8 mouse cellular contexts compared by ENCODE assay signal in the genomic region with DNA sequence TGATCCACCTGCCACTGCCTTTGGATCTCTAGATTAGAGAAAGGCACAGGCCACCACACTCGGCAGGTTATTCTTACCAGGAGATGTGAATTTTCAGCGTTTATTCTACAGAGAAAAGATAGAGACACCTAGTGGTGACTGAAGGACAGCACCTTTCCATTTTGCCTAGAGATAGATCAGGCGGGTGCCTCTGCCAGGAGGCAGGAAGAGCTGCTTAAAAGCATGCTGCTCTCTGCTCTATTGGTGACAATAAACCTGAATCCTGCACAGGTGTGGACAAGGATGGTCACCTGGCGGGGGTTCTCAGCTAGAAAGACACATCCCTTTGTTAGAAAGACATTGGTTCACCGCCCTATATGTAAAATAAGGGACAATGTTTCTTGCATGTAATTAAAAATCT. TPM values are rescaled to one million over a fixed set of nuclear protein-coding genes. Genes with fewer than 3 reads are reported as not detected.
DNase-seq lines count a peak whose midpoint lies in the region; ATAC-seq and TF ChIP-seq lines count a peak whose summit lies in the region.

No protein-coding gene starts in this region.

- no peak for TF ChIP-seq EP300 in heart, adult 2 months (IDR thresholded peaks at IDR 0.05; ENCODE audit: insufficient read depth, low read depth, low read length)

- no peak overlapping the region for H3K4me2 ChIP-seq in hindbrain, postnatal 0 days (ENCODE audit: low read depth, low read length)

- no peak overlapping the region for H3K27ac ChIP-seq in heart, adult 2 months
- no peak overlapping the region for H3K27ac ChIP-seq in spleen, adult 2 months (ENCODE audit: insufficient read depth, low read length)
- no peak overlapping the region for H3K27ac ChIP-seq in hindbrain, postnatal 0 days

- DNase-seq in heart, adult 2 months: no peak
- no peak for DNase-seq in heart, adult 8-10 months (ENCODE audit: low spot score)
- DNase-seq in spleen, adult 2 months (ENCODE audit: low read depth in 1 of 2, low spot score in 2 of 2): no peak
- DNase-seq in spleen, adult 12 weeks (ENCODE audit: low spot score): no peak
- DNase-seq in cerebellum, adult 9-10 months: peak; percentile 82
- DNase-seq in hindbrain, postnatal 0 days (ENCODE audit: low spot score): peak; percentile 73
- peak; percentile 73 for DNase-seq in retina, embryonic 14.5 days (ENCODE audit: low spot score)
- no peak for DNase-seq in layer of hippocampus, postnatal 36 days

- TF ChIP-seq CTCF in heart, adult 2 months (IDR thresholded peaks at IDR 0.05): peak; percentile 83
- peak; percentile 11; the same call in 1 of the 2 replicates for TF ChIP-seq CTCF in spleen, adult 2 months (IDR thresholded peaks at IDR 0.05; ENCODE audit: extremely low read depth, insufficient read depth, insufficient read length, insufficient replicate concordance)
- peak; percentile 73 for TF ChIP-seq CTCF in hindbrain, postnatal 0 days (IDR thresholded peaks at IDR 0.05; ENCODE audit: low read depth)

- no peaks in the 10 kb centered on the region; the same call in 1 of the 2 replicates for H3K79me2 ChIP-seq in heart, adult 2 months (replicated peaks; ENCODE audit: control insufficient read depth, insufficient read depth, low read length)

- ATAC-seq in hindbrain, postnatal 0 days: peak; percentile 65

- 46% methylated on average over 5 of the region's 5 CpGs for WGBS in heart, adult 2 months
- 47% methylated on average over 5 of the region's 5 CpGs for WGBS in spleen, adult 2 months
- WGBS in hindbrain, postnatal 0 days: 44% methylated on average over 5 of the region's 5 CpGs

- H3K36me3 ChIP-seq in heart, adult 2 months (ENCODE audit: control insufficient read depth, insufficient read depth, low read length): no peaks in the 10 kb centered on the region
- H3K36me3 ChIP-seq in spleen, adult 2 months (ENCODE audit: control insufficient read depth, insufficient read depth, low read length): peaks cover 15% of the 10 kb centered on the region
- peaks cover 14% of the 10 kb centered on the region; the same call in 1 of the 2 replicates for H3K36me3 ChIP-seq in hindbrain, postnatal 0 days (ENCODE audit: insufficient read depth, low read length)

- H3K9ac ChIP-seq in heart, adult 2 months (ENCODE audit: low read depth, low read length): no peak overlapping the region
- H3K9ac ChIP-seq in hindbrain, postnatal 0 days (replicated peaks; ENCODE audit: low read length): no peak overlapping the region

- TF ChIP-seq POLR2A in heart, adult 2 months (IDR thresholded peaks at IDR 0.05; ENCODE audit: insufficient read depth, low read depth, low read length): no peak
- TF ChIP-seq POLR2A in spleen, adult 2 months (IDR thresholded peaks at IDR 0.05; ENCODE audit: low read depth, low read length): no peak

- no peaks in the 10 kb centered on the region for H3K9me3 ChIP-seq in hindbrain, postnatal 0 days (ENCODE audit: low read length)

- H3K4me1 ChIP-seq in heart, adult 2 months (ENCODE audit: control insufficient read depth, insufficient read depth, low read length): peaks cover 6% of the 10 kb centered on the region
- H3K4me1 ChIP-seq in spleen, adult 2 months (ENCODE audit: control insufficient read depth, insufficient read depth, insufficient read length): no peaks in the 10 kb centered on the region
- H3K4me1 ChIP-seq in hindbrain, postnatal 0 days (ENCODE audit: insufficient read depth, low read length): no peaks in the 10 kb centered on the region

- no peaks in the 10 kb centered on the region for H3K27me3 ChIP-seq in heart, adult 2 months (ENCODE audit: control insufficient read depth, insufficient read depth, low read length)
- H3K27me3 ChIP-seq in spleen, adult 2 months (ENCODE audit: control insufficient read depth, insufficient read depth, low read length): no peaks in the 10 kb centered on the region
- no peaks in the 10 kb centered on the region for H3K27me3 ChIP-seq in hindbrain, postnatal 0 days (ENCODE audit: insufficient read depth, low read length)

- intact Hi-C loops in heart, adult 2 months (cut with DNase I): loop anchor here (10.0 kb wide), 1 partner anchor 837 kb away; no protein-coding TSS in a partner anchor

- H3K4me3 ChIP-seq in heart, adult 2 months: no peak overlapping the region
- H3K4me3 ChIP-seq in spleen, adult 2 months (ENCODE audit: extremely low read depth, insufficient read depth, insufficient read length): no peak overlapping the region
- no peak overlapping the region for H3K4me3 ChIP-seq in hindbrain, postnatal 0 days (ENCODE audit: low read length)

RNA-seq across cellular contexts. Expression of gene Zbtb2, which starts 15.9 kb away (rescaled TPM):
- 1 to 10 TPM; 4.9 to 6.1 TPM for total RNA-seq in heart, adult 2 months (2021)
- polyA plus RNA-seq in heart, adult 2 months (2012; rRNA removed): 3.5 and 5.9 TPM in 2 replicates
- 1 to 10 TPM; 5.4 to 6.9 (median 5.7) TPM for total RNA-seq in heart, adult 8-10 months (2022)
- polyA plus RNA-seq in spleen, adult 2 months (2012; rRNA removed): 10.3 and 10.9 TPM in 2 replicates
- 18.0 and 19.5 TPM in 2 replicates for total RNA-seq in hindbrain, postnatal 0 days (2014; rRNA removed)
- 11.8 and 13.5 TPM in 2 replicates for polyA plus RNA-seq in hindbrain, postnatal 0 days (2015; fragmentation: Nextera tagmentation; extraction: Ambion mirVana)
- 10 to 100 TPM; 12.4 to 13.4 TPM for total RNA-seq in layer of hippocampus, postnatal 36 days (2021)

Comparison
In these comparisons a context has a peak if more than half of its experiments do, and no peak if none do; other contexts are left out.
1. DNase-seq: peak in cerebellum, adult 9-10 months (single experiment), hindbrain, postnatal 0 days (single experiment) and retina, embryonic 14.5 days (single experiment); none in heart, adult 2 months (0 of 2), heart, adult 8-10 months (single experiment), spleen, adult 2 months (0 of 2), spleen, adult 12 weeks (single experiment) and layer of hippocampus, postnatal 36 days (0 of 2).
2. CTCF ChIP-seq: peak in every context shown above with its lines; median percentile 83 in heart, adult 2 months; 73 in hindbrain, postnatal 0 days; 11 in spleen, adult 2 months.